Mouse (Mus musculus): Measurements from ENCODE around the gene Olfr212.
"Not testable (repeated sequence)": the region's sequence is repeated elsewhere in the genome, so short reads cannot be mapped to it uniquely, and the experiment has no call there.

Gene Olfr212

DNA sequence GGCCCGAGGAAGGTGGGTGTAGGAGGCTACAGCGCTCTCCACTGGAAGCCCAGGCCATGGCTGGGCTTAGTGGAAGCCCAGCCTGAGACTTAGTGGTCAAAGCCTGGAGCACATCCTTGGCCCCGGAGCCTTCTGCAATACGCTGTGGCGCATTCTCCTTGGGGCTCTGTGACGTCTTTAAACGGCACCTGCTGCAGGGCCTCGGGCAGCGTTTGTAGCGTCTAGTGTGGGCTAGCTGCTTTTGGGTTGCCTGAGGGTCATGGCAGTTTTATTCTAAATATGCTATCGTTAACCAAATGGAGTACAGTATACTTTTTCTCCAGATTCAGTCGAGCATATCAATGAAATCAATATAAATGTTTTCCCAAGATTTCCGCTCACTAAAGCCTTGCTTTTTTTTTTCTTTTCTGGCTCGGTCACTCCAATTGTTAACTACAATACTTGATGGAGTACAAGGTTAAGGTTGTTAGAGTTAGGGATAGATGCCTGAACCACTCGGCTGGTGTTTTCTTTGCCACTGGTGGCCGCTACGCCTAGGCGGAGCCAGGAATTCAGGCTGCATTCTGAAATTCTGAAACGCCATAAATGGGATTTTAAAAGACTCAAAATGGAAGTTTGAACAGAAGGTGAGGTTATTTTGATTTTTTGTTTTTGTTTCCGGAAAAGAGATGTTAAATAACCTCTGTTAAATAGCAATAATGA lies at the start of gene Olfr212:
Gene Olfr212 (plus strand): TSS at position 215 of the 702 bp plus-strand sequence.
- DNase-seq: not testable (repeated sequence)

DNA sequence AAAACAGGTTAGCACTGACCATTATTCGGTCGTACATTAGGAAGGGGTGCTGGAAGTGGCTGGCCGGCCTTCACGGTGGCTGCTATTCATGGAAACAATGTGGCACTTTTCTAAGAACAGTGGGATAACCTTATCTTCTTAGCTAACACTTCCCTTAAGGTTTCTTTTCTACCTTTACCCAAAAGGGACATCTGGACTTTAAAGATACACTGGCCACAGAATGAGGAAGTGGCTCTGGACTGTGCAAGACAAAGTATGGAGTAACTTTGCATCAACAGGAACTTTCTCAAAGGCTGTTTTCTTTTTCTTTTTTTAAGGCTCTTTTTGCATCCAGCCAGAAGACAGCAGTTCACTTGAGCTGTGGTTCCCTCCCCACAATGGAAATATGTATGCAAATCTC lies 47.6 kb upstream of the Olfr212 start:
- DNase-seq: no peak

- no peak for DNase-seq
These were observed 47.1 kb upstream of the Olfr212 start for GRCm38 (mm10) chr6:116459232-116459631.

GRCm38 (mm10) chr6:116460544-116461283 lies 45.6 kb upstream of the Olfr212 start, which contains the start of gene Alox5:
TSS of gene Alox5 (minus strand) at chr6:116461178.
- peak; percentile 63 for DNase-seq

- DNase-seq: peak; percentile 35
These were observed 38.2 kb upstream of the Olfr212 start for GRCm38 (mm10) chr6:116468081-116468480.

- DNase-seq: no peak
These were observed 21.2 kb upstream of the Olfr212 start for GRCm38 (mm10) chr6:116485081-116485480.

DNA sequence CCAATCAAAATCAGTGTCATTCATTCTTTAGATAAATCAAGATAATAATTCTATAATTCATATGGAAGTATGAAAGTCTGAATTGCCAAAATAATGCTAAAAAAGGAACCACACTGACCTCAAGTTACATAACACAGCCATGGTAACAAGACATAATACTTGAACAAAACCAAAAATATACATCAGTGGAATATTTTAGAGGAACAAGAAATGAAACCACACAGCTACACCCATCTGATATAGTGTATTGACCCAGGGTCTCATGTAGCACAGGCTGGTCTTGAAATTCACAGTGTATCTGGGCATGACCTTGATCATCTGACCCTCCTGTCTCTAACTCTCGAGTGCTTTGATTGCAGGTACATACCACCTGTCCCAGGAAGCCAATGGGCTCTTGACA lies 19.5 kb upstream of the Olfr212 start:
- DNase-seq: no peak

DNA sequence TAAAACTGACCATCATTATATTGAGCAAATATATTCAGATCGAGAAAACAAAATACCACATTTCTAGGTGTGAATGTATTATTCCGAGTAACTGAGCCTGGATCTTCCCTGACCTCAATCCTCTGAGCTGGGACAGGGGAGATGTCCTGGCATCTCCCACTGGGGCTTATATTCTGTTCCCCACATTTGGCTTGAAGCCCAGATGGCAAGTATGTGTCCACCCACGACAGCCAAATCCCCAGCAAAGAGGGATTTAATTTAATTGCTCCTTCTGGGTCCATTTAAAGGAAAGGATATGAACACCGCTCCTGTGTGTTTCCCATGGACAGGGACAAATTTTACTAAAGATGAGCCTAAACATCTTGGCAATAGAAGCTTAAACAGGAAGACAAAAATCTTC lies 17.5 kb upstream of the Olfr212 start, which contains the start of gene Olfr211:
Gene Olfr211 (plus strand): TSS at position 301 of the 400 bp plus-strand sequence.
- no peak for DNase-seq

- DNase-seq: no peak
These were observed 12.6 kb upstream of the Olfr212 start for GRCm38 (mm10) chr6:116493742-116494141.

DNA sequence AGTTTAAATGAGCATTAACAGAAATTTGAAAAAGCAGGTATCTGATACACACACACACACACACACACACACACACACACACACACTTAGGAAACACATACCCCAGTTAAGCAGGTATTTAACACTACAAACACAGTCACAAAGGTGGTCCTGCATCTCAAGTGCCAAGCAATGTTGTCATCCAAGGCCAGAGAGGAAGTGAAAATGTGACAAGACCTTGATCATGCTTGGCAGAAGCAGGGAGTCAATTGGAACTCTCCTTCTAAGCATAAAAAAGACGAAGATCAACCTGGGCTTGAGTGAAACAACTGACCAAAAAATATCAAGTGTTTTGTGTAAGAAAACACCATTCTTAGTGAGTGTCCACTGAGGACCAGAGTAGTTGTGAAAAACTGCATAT lies 10.4 kb upstream of the Olfr212 start:
- no peak for DNase-seq

DNA sequence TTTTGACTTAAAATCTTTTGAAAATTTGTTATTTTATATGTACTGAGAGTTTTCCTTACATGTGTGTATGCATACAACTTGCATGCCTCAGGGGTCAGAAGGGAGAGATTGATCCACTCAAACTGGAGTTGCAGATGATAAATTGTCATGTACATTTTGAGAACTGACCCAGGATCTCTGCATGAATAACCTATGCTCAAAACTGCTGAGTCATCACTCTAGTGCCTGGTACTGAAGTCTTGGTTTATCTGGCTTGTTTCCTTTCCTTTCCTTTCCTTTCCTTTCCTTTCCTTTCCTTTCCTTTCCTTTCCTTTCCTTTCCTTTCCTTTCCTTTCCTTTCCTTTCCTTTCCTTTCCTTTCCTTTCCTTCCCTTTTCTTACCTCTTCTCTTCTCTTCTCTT lies 8.5 kb downstream of the Olfr212 start:
- DNase-seq: no peak

DNA sequence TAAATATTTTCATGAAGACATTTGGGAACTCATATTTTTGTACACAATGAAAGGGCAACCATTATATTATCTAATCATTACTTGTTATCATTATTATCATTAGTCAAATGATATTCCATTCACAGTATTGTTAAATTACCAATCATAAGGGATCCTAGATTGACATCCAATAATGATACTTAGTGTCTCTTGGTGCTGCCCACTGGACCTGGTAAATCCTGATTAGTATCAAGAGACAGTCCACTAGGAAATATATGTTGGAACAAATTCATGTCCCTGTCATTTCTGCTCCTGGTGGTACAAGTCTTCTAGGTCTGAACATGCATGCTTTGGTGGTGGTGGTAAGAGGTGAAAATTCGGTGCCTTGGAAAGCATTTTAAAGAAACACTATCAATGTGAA lies 31.8 kb downstream of the Olfr212 start, which contains the start of gene Olfr213:
Gene Olfr213 (plus strand): TSS at position 301 of the 400 bp plus-strand sequence.
- no peak for DNase-seq

DNA sequence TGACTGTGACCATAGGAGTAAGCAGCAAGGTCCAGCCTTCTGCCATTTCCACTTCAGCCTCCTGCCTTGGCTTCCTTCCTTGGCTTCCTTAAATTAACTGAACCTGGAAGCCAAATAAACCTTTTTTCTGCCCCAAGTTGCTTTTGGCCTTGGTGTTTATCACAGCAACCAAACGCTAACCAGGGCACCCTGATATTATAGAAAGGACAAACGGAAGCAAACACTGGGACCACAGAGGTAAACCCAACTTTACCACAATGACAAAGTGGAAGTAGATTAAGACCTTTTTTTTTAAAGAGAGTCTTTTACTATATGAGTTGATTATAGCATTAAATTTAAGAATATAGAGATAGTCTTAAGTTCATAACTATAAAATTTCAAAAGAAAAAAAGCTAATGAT lies 36.2 kb downstream of the Olfr212 start:
- DNase-seq: no peak

- DNase-seq: not testable (repeated sequence)
These were observed 44.5 kb downstream of the Olfr212 start, which contains the start of gene Gm5580 for GRCm38 (mm10) chr6:116550841-116551240. TSS of gene Gm5580 (plus strand) at chr6:116551141.

DNA sequence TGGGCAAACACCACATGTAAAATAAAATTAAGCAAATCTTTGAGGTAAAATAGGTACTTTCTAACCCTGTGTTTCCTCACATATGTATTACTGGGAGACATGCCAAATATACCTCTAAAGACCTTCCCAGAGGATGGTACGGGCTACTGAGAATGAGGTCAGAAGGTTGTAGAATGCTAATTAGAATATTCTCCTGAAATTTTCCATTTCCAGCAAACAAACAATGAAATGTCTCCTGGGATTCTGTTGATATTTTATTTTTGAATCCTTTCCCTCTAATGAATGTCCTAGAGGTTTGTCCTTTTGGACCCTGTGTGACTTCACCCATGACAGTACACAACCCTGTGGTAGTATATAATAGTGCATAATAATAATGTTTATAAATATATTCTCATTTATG lies 47.6 kb downstream of the Olfr212 start, which contains the start of gene Olfr214:
Gene Olfr214 (plus strand): TSS at position 301 of the 400 bp plus-strand sequence.
- DNase-seq: no peak

GRCm38 (mm10) chr6:116554952-116555351 lies 48.6 kb downstream of the Olfr212 start:
- DNase-seq: no peak
